Mouse (Mus musculus) kidney, adult 2 months (tissue): Measurements from ENCODE around the gene Gm20425. TPM values are rescaled to one million over a fixed set of nuclear protein-coding genes. Genes with fewer than 3 reads are reported as not detected.

Source experiments
- DNase-seq: peaks from one replicate; pipeline ENCODE4 v3.0.0; 2021
- H3K27ac ChIP-seq: fragments of 200-500 bp; 2 replicates; pipeline ENCODE4 v1.5.1; 2012; ENCODE audit warnings: low read depth, low read length, control low read depth, inconsistent platforms; ENCODE audit not compliant: insufficient read depth
- H3K27me3 ChIP-seq: fragments of 200-500 bp; replicated peaks from 2 replicates; pipeline ENCODE4 v1.6.1; 2012; ENCODE audit warnings: mild to moderate bottlenecking, moderate library complexity, low read length, inconsistent platforms; ENCODE audit not compliant: control insufficient read depth, insufficient read depth
- H3K36me3 ChIP-seq: fragments of 200-500 bp; 2 replicates; pipeline ENCODE4 v1.6.1; 2012; ENCODE audit warnings: mild to moderate bottlenecking, moderate library complexity, low read length, inconsistent platforms; ENCODE audit not compliant: control insufficient read depth, insufficient read depth
- H3K4me1 ChIP-seq: fragments of 200-500 bp; 2 replicates; pipeline ENCODE4 v1.6.1; 2011; ENCODE audit warnings: low read length; ENCODE audit not compliant: control insufficient read depth, insufficient read depth
- H3K4me3 ChIP-seq: fragments of 200-500 bp; 2 replicates; pipeline ENCODE4 v1.5.1; 2011; ENCODE audit warnings: mild to moderate bottlenecking, low read depth, low read length, control low read depth; ENCODE audit not compliant: insufficient read depth
- CTCF ChIP-seq: fragments of 200-500 bp; conservative IDR thresholded peaks from 2 replicates; pipeline ENCODE4 v1.5.1; 2011; ENCODE audit warnings: low read depth, mild to moderate bottlenecking, control low read depth, low read length, moderate library complexity, mixed read lengths; ENCODE audit not compliant: insufficient read depth, insufficient read length
- POLR2A ChIP-seq: fragments of 200-500 bp; IDR thresholded peaks from one replicate; pipeline ENCODE4 v1.6.1; 2011; ENCODE audit warnings: low read depth, low read length, control low read depth
- WGBS: fragments of 180-500 bp; shearing (Covaris S2); methylation state at CpG from one replicate; pipeline ENCODE4 v1.1.7; 2018; 5-methylcytosine and 5-hydroxymethylcytosine counted together
- polyA plus RNA-seq: library from polyadenylated mRNA; depleted of rRNA; stranded (reverse); fragments of >200 nt; gene quantifications from 2 replicates; pipeline ENCODE4 v1.2.3, GENCODE M21; 2012

The Gm20425 gene
- polyA plus RNA-seq, 1 experiment: not detected

GRCm38 (mm10) chr9:103224721-103225120 is 5.4 kb downstream of the Gm20425 start:
- TF ChIP-seq CTCF (no peak), POLR2A (no peak)
- H3K4me1 ChIP-seq: no peaks in the 10 kb centered on the region
- H3K36me3 ChIP-seq: no peaks in the 10 kb centered on the region
- no peak overlapping the region for H3K4me3 ChIP-seq
- H3K27me3 ChIP-seq: no peaks in the 10 kb centered on the region
- 91% methylated on average over 7 of the region's 7 CpGs for whole genome bisulfite sequencing
- no peak overlapping the region for H3K27ac ChIP-seq
- no peak for DNase-seq

- no peak for TF ChIP-seq POLR2A
- TF ChIP-seq CTCF: no peak
- Histone ChIP-seq H3K36me3 (no peaks in the 10 kb centered on the region), H3K27ac (no peak overlapping the region), H3K4me1 (no peaks in the 10 kb centered on the region), H3K4me3 (no peak overlapping the region), H3K27me3 (no peaks in the 10 kb centered on the region)
- 56% methylated on average over 6 of the region's 6 CpGs for WGBS
- no peak for DNase-seq
These were observed 15.8 kb downstream of the Gm20425 start for GRCm38 (mm10) chr9:103214281-103214680.

GRCm38 (mm10) chr9:103213631-103214030 is 16.5 kb downstream of the Gm20425 start:
- WGBS: 59% methylated on average over 2 of the region's 2 CpGs
- Histone ChIP-seq H3K4me1 (no peaks in the 10 kb centered on the region), H3K27ac (no peak overlapping the region), H3K36me3 (no peaks in the 10 kb centered on the region), H3K27me3 (no peaks in the 10 kb centered on the region), H3K4me3 (no peak overlapping the region)
- TF ChIP-seq CTCF: no peak
- TF ChIP-seq POLR2A: no peak
- no peak for DNase-seq

- H3K36me3 ChIP-seq: no peaks in the 10 kb centered on the region
- peak overlapping the region; percentile 30 for H3K4me3 ChIP-seq
- no peaks in the 10 kb centered on the region for H3K27me3 ChIP-seq
- WGBS: 61% methylated on average over 28 of the region's 28 CpGs
- H3K4me1 ChIP-seq: no peaks in the 10 kb centered on the region
- H3K27ac ChIP-seq: no peak overlapping the region
- peak; percentile 19 for DNase-seq
- TF ChIP-seq POLR2A: no peak
- no peak for TF ChIP-seq CTCF
These were observed 17.3 kb downstream of the Gm20425 start for GRCm38 (mm10) chr9:103212654-103213420.

- Histone ChIP-seq H3K36me3 (no peaks in the 10 kb centered on the region), H3K4me1 (no peaks in the 10 kb centered on the region), H3K4me3 (no peak overlapping the region), H3K27me3 (no peaks in the 10 kb centered on the region), H3K27ac (no peak overlapping the region)
- no peak for DNase-seq
- TF ChIP-seq CTCF (no peak), POLR2A (no peak)
- WGBS: 72% methylated on average over 6 of the region's 6 CpGs
These were observed 21.2 kb downstream of the Gm20425 start for GRCm38 (mm10) chr9:103208802-103209423.

GRCm38 (mm10) chr9:103207846-103208245 is 22.3 kb downstream of the Gm20425 start:
- TF ChIP-seq CTCF (peak; percentile 93), POLR2A (no peak)
- 9% methylated on average over 16 of the region's 16 CpGs for WGBS
- no peaks in the 10 kb centered on the region for H3K4me1 ChIP-seq
- peak; percentile 77 for DNase-seq
- no peak overlapping the region for H3K27ac ChIP-seq
- H3K27me3 ChIP-seq: no peaks in the 10 kb centered on the region
- H3K4me3 ChIP-seq: no peak overlapping the region
- H3K36me3 ChIP-seq: no peaks in the 10 kb centered on the region

GRCm38 (mm10) chr9:103205786-103206185 is 24.3 kb downstream of the Gm20425 start:
- H3K4me3 ChIP-seq: no peak overlapping the region
- peaks cover 3% of the 10 kb centered on the region; the same call in 1 of the 2 replicates for H3K4me1 ChIP-seq
- no peak overlapping the region for H3K27ac ChIP-seq
- no peaks in the 10 kb centered on the region for H3K27me3 ChIP-seq
- no peaks in the 10 kb centered on the region for H3K36me3 ChIP-seq
- WGBS: 94% methylated on average over 5 of the region's 5 CpGs
- TF ChIP-seq POLR2A (no peak), CTCF (no peak)
- no peak for DNase-seq
